Comparison of ENCODE assay signal across 40 mouse cellular contexts in genomic region chr11:70063053-70063452, GRCm38 (mm10). TPM values are rescaled to one million over a fixed set of nuclear protein-coding genes. Genes with fewer than 3 reads are reported as not detected.
DNase-seq lines count a peak whose midpoint lies in the region; ATAC-seq and TF ChIP-seq lines count a peak whose summit lies in the region.
"Had no signal": no experiment of that assay in that cellular context is flagged by ENCODE, and none has a peak within 500 bp of the region (broad histone marks: within the 10 kb centered on the region; RNA-seq: fewer than 3 reads in every experiment).

No protein-coding gene starts in this region.

- H3K4me2 ChIP-seq in forebrain, postnatal 0 days (ENCODE audit: low read depth), result no peak overlapping the region
- no peak overlapping the region for H3K4me2 ChIP-seq in forebrain, embryonic 13.5 days
- H3K4me2 ChIP-seq: embryonic facial prominence, embryonic 15.5 days; forebrain, embryonic 12.5 days; heart, embryonic 13.5 days; hindbrain, embryonic 15.5 days; limb, embryonic 12.5 days; liver, embryonic 11.5 days; neural tube, embryonic 12.5 days had no signal

- no peaks in the 10 kb centered on the region for H3K36me3 ChIP-seq in forebrain, postnatal 0 days (ENCODE audit: insufficient read depth)
- H3K36me3 ChIP-seq in forebrain, embryonic 13.5 days (ENCODE audit: poor library complexity, severe bottlenecking), result no peaks in the 10 kb centered on the region
- H3K36me3 ChIP-seq in E14TG2a.4 (ENCODE audit: insufficient read depth, low read length), result no peaks in the 10 kb centered on the region
- no peaks in the 10 kb centered on the region for H3K36me3 ChIP-seq in small intestine, adult 2 months (ENCODE audit: control insufficient read depth, insufficient read depth, low read length)
- H3K36me3 ChIP-seq: embryonic facial prominence, embryonic 10.5 days; embryonic facial prominence, embryonic 15.5 days; forebrain, embryonic 12.5 days; G1E; heart, embryonic 13.5 days; hindbrain, embryonic 15.5 days; limb, embryonic 12.5 days; midbrain, embryonic 10.5 days; neural tube, embryonic 12.5 days had no signal

- no peak for TF ChIP-seq POLR2A in small intestine, adult 2 months (IDR thresholded peaks at IDR 0.05; ENCODE audit: low read depth, low read length)

- H3K4me3 ChIP-seq in forebrain, postnatal 0 days (ENCODE audit: low read depth, low read length), result no peak overlapping the region
- no peak overlapping the region for H3K4me3 ChIP-seq in forebrain, embryonic 13.5 days
- no peak overlapping the region for H3K4me3 ChIP-seq in left cerebral cortex, adult 2 months
- no peak overlapping the region for H3K4me3 ChIP-seq in E14TG2a.4 (replicated peaks; ENCODE audit: low read length)
- no peak overlapping the region for H3K4me3 ChIP-seq in small intestine, adult 2 months (ENCODE audit: low read depth, low read length)
- H3K4me3 ChIP-seq: embryonic facial prominence, embryonic 10.5 days; embryonic facial prominence, embryonic 15.5 days; forebrain, embryonic 12.5 days; heart, embryonic 13.5 days; hindbrain, embryonic 15.5 days; limb, embryonic 12.5 days; midbrain, embryonic 10.5 days; myocyte; neural tube, embryonic 12.5 days had no signal

- no peaks in the 10 kb centered on the region for H3K27me3 ChIP-seq in forebrain, postnatal 0 days (ENCODE audit: insufficient read depth, low read length)
- H3K27me3 ChIP-seq in forebrain, embryonic 13.5 days, result no peaks in the 10 kb centered on the region
- no peaks in the 10 kb centered on the region for H3K27me3 ChIP-seq in E14TG2a.4 (ENCODE audit: insufficient read depth, low read length)
- no peaks in the 10 kb centered on the region for H3K27me3 ChIP-seq in small intestine, adult 2 months (ENCODE audit: control insufficient read depth, insufficient read depth, low read length)
- H3K27me3 ChIP-seq: embryonic facial prominence, embryonic 15.5 days; forebrain, embryonic 12.5 days; heart, embryonic 13.5 days; hindbrain, embryonic 15.5 days; limb, embryonic 12.5 days; neural tube, embryonic 12.5 days had no signal

- no peaks in the 10 kb centered on the region for H3K4me1 ChIP-seq in forebrain, postnatal 0 days (ENCODE audit: insufficient read depth)
- no peaks in the 10 kb centered on the region for H3K4me1 ChIP-seq in forebrain, embryonic 13.5 days
- peaks cover 7% of the 10 kb centered on the region for H3K4me1 ChIP-seq in E14TG2a.4 (replicated peaks; ENCODE audit: low read depth, low read length)
- peaks cover 2% of the 10 kb centered on the region for H3K4me1 ChIP-seq in small intestine, adult 2 months (ENCODE audit: control insufficient read depth, insufficient read depth, insufficient read length, low read length)
- H3K4me1 ChIP-seq: embryonic facial prominence, embryonic 15.5 days; hindbrain, embryonic 15.5 days; neural tube, embryonic 12.5 days had no signal

- no peak overlapping the region for H3K9ac ChIP-seq in forebrain, postnatal 0 days
- H3K9ac ChIP-seq in forebrain, embryonic 13.5 days, result no peak overlapping the region
- H3K9ac ChIP-seq: embryonic facial prominence, embryonic 15.5 days; forebrain, embryonic 12.5 days; heart, embryonic 13.5 days; hindbrain, embryonic 15.5 days; limb, embryonic 12.5 days; neural tube, embryonic 12.5 days had no signal

- H3K27ac ChIP-seq in forebrain, postnatal 0 days (ENCODE audit: low read depth, low read length), result no peak overlapping the region
- no peak overlapping the region for H3K27ac ChIP-seq in forebrain, embryonic 13.5 days
- H3K27ac ChIP-seq in left cerebral cortex, adult 2 months, result no peak overlapping the region
- H3K27ac ChIP-seq in small intestine, adult 2 months (ENCODE audit: insufficient read depth, low read depth, low read length), result no peak overlapping the region
- H3K27ac ChIP-seq: embryonic facial prominence, embryonic 10.5 days; embryonic facial prominence, embryonic 15.5 days; forebrain, embryonic 12.5 days; heart, embryonic 13.5 days; hindbrain, embryonic 15.5 days; kidney, postnatal 0 days; limb, embryonic 12.5 days; midbrain, embryonic 10.5 days; neural tube, embryonic 12.5 days had no signal

- intact Hi-C loops in left cerebral cortex, adult 2 months (cut with DNase I), result no loop called here
- intact Hi-C loops in left cerebral cortex, postnatal 14 days (cut with DNase I), result no loop called here

- DNase-seq in forebrain, postnatal 0 days, result no peak
- DNase-seq in left cerebral cortex, adult 2 months (ENCODE audit: extremely low spot score in 1 of 2, low spot score in 2 of 2), result no peak
- DNase-seq in left cerebral cortex, postnatal 14 days (ENCODE audit: low spot score in 2 of 2), result no peak
- no peak for DNase-seq in retina, postnatal 1 day
- DNase-seq: adrenal gland, adult 2 months; adrenal gland, postnatal 36 days; cerebellum, adult 2 months; cerebellum, postnatal 25 days; gastrocnemius, postnatal 36 days; heart, adult 18-20 months; heart, postnatal 10 days; kidney, adult 8-10 months; kidney, postnatal 4 days; layer of hippocampus, adult 9-11 months; lung, adult 2 months; lung, postnatal 10 days; thymus, adult 2 months; thymus, postnatal 36 days had no signal

- H3K9me3 ChIP-seq in forebrain, postnatal 0 days (ENCODE audit: low read length), result no peaks in the 10 kb centered on the region
- no peaks in the 10 kb centered on the region for H3K9me3 ChIP-seq in forebrain, embryonic 13.5 days (replicated peaks)
- H3K9me3 ChIP-seq in E14TG2a.4 (ENCODE audit: low read length), result no peaks in the 10 kb centered on the region
- H3K9me3 ChIP-seq: embryonic facial prominence, embryonic 15.5 days; forebrain, embryonic 12.5 days; heart, embryonic 13.5 days; hindbrain, embryonic 15.5 days; neural tube, embryonic 12.5 days had no signal

- peak; percentile 17; the same call in 1 of the 2 replicates for TF ChIP-seq CTCF in forebrain, postnatal 0 days (IDR thresholded peaks at IDR 0.05; ENCODE audit: low read depth)
- peak; percentile 3 for TF ChIP-seq CTCF in left cerebral cortex, adult 2 months (IDR thresholded peaks at IDR 0.05)
- TF ChIP-seq CTCF in E14TG2a.4 (conservative IDR thresholded peaks at IDR 0.05; ENCODE audit: low read length), result peak; percentile 62
- TF ChIP-seq CTCF in small intestine, adult 2 months (IDR thresholded peaks at IDR 0.05; ENCODE audit: extremely low read depth, insufficient read length, insufficient replicate concordance, low read depth, low read length), result peak; percentile 29; the same call in 1 of the 2 replicates

- 70% methylated on average over 3 of the region's 3 CpGs for WGBS in forebrain, postnatal 0 days
- 72% methylated on average over 3 of the region's 3 CpGs for WGBS in forebrain, embryonic 13.5 days
- WGBS in small intestine, adult 2 months, result 68% methylated on average over 3 of the region's 3 CpGs

- ATAC-seq in forebrain, postnatal 0 days, result no peak
- no peak for ATAC-seq in forebrain, embryonic 13.5 days
- no peak for ATAC-seq in megakaryocyte progenitor cell, adult 5-6 weeks (replicated peaks; ENCODE audit: poor library complexity)
- ATAC-seq: midbrain, embryonic 16.5 days had no signal

RNA-seq across cellular contexts. Expression of gene Asgr1, which starts 9.2 kb away (rescaled TPM):
- 3.0 and 5.4 TPM in 2 replicates for total RNA-seq in forebrain, postnatal 0 days (2014; rRNA removed)
- polyA plus RNA-seq in forebrain, postnatal 0 days (2015; fragmentation: Nextera tagmentation; extraction: Ambion mirVana), result 4.3 and 4.5 TPM in 2 replicates
- polyA plus RNA-seq in forebrain, embryonic 13.5 days (2015; fragmentation: Nextera tagmentation; extraction: Ambion mirVana), result 0.37 and 0.59 TPM in 2 replicates
- 1 to 10 TPM; 1.8 to 2.1 TPM for total RNA-seq in left cerebral cortex, adult 2 months (2021)
- 1 to 10 TPM; 1.9 to 2.4 TPM for total RNA-seq in left cerebral cortex, postnatal 14 days (2021)
- polyA plus RNA-seq in small intestine, adult 2 months (2012; rRNA removed), result not detected in 2 replicates
- total RNA-seq in megakaryocyte progenitor cell, adult 5-6 weeks (2015), result not detected in 2 replicates
- total RNA-seq in megakaryocyte progenitor cell, adult 5-6 weeks (2017), result not detected in 2 replicates
- total RNA-seq: CH12.LX; G1E; gastrocnemius, adult 18-20 months; gastrocnemius, postnatal 36 days; heart, adult 18-20 months; hematopoietic stem cell, adult 5-6 weeks had no signal
- polyA plus RNA-seq: G1E; heart, embryonic 13.5 days; stomach, embryonic 14.5 days; thymus, adult 2 months had no signal

RNA-seq across cellular contexts. Expression of gene Asgr2, which starts 29.4 kb away (rescaled TPM):
- not detected in 2 replicates for total RNA-seq in forebrain, postnatal 0 days (2014; rRNA removed)
- not detected in 2 replicates for polyA plus RNA-seq in forebrain, postnatal 0 days (2015; fragmentation: Nextera tagmentation; extraction: Ambion mirVana)
- not detected in 2 replicates for polyA plus RNA-seq in forebrain, embryonic 13.5 days (2015; fragmentation: Nextera tagmentation; extraction: Ambion mirVana)
- not detected for total RNA-seq in left cerebral cortex, adult 2 months (2021)
- total RNA-seq in left cerebral cortex, postnatal 14 days (2021), result not detected
- 0.16 and 0.30 TPM in 2 replicates for polyA plus RNA-seq in small intestine, adult 2 months (2012; rRNA removed)
- not detected in 2 replicates for total RNA-seq in megakaryocyte progenitor cell, adult 5-6 weeks (2015)
- total RNA-seq in megakaryocyte progenitor cell, adult 5-6 weeks (2017), result 0.62 TPM in 1 of 2 replicates, not detected in the other
- total RNA-seq: G1E; gastrocnemius, postnatal 36 days; heart, postnatal 10 days; left cerebral cortex, postnatal 25 days had no signal
- polyA plus RNA-seq: embryonic facial prominence, embryonic 10.5 days; forebrain, embryonic 12.5 days; G1E; heart, embryonic 13.5 days; hindbrain, embryonic 15.5 days; limb, embryonic 12.5 days; midbrain, embryonic 10.5 days; midbrain, embryonic 16.5 days had no signal

RNA-seq across cellular contexts. Expression of gene Dlg4, which starts 46.3 kb away (rescaled TPM):
- total RNA-seq in forebrain, postnatal 0 days (2014; rRNA removed), result 214 and 230 TPM in 2 replicates
- polyA plus RNA-seq in forebrain, postnatal 0 days (2015; fragmentation: Nextera tagmentation; extraction: Ambion mirVana), result 12.1 and 14.3 TPM in 2 replicates
- 26.2 and 31.1 TPM in 2 replicates for polyA plus RNA-seq in forebrain, embryonic 13.5 days (2015; fragmentation: Nextera tagmentation; extraction: Ambion mirVana)
- total RNA-seq in left cerebral cortex, adult 2 months (2021), result 100 to 1,000 TPM; 818 to 875 TPM
- total RNA-seq in left cerebral cortex, postnatal 14 days (2021), result 1,000 to 10,000 TPM in 1 of 2 experiments, 100 to 1,000 TPM in 1; 1,000 to 1,075 TPM
- 5.3 and 5.5 TPM in 2 replicates for polyA plus RNA-seq in small intestine, adult 2 months (2012; rRNA removed)
- 5.8 and 6.7 TPM in 2 replicates for total RNA-seq in megakaryocyte progenitor cell, adult 5-6 weeks (2015)
- total RNA-seq in megakaryocyte progenitor cell, adult 5-6 weeks (2017), result 3.8 and 4.1 TPM in 2 replicates

RNA-seq across cellular contexts. Expression of gene Acadvl, which starts 47.8 kb away (rescaled TPM):
- 45.1 and 47.7 TPM in 2 replicates for total RNA-seq in forebrain, postnatal 0 days (2014; rRNA removed)
- 47.9 and 51.5 TPM in 2 replicates for polyA plus RNA-seq in forebrain, postnatal 0 days (2015; fragmentation: Nextera tagmentation; extraction: Ambion mirVana)
- 48.7 and 51.3 TPM in 2 replicates for polyA plus RNA-seq in forebrain, embryonic 13.5 days (2015; fragmentation: Nextera tagmentation; extraction: Ambion mirVana)
- 10 to 100 TPM; 59.4 to 62.5 TPM for total RNA-seq in left cerebral cortex, adult 2 months (2021)
- 10 to 100 TPM; 50.7 to 53.6 TPM for total RNA-seq in left cerebral cortex, postnatal 14 days (2021)
- 65.6 and 109 TPM in 2 replicates for polyA plus RNA-seq in small intestine, adult 2 months (2012; rRNA removed)
- total RNA-seq in megakaryocyte progenitor cell, adult 5-6 weeks (2015), result 28.7 and 45.7 TPM in 2 replicates
- total RNA-seq in megakaryocyte progenitor cell, adult 5-6 weeks (2017), result 43.6 and 49.1 TPM in 2 replicates

Comparison
In these comparisons a context has a peak if more than half of its experiments do, and no peak if none do; other contexts are left out.
1. CTCF ChIP-seq: peak in every context shown above with its lines; median percentile 62 in E14TG2a.4; 29 in small intestine, adult 2 months; 17 in forebrain, postnatal 0 days; 3 in left cerebral cortex, adult 2 months.
2. RNA of gene Dlg4, which starts 46.3 kb away (total RNA-seq): 1,000 to 1,075 TPM in left cerebral cortex, postnatal 14 days, 818 to 875 TPM in left cerebral cortex, adult 2 months and 214 to 230 TPM in forebrain, postnatal 0 days; 3.8 to 6.7 TPM in megakaryocyte progenitor cell, adult 5-6 weeks; every median in the first group is over 10 times any median in the second.